Comparison of ENCODE assay signal across 16 mouse cellular contexts in genomic region chr9:22680484-22680883, GRCm38 (mm10).
DNase-seq lines count a peak whose midpoint lies in the region; ATAC-seq and TF ChIP-seq lines count a peak whose summit lies in the region.
"Had no signal": no experiment of that assay in that cellular context is flagged by ENCODE, and none has a peak within 500 bp of the region (broad histone marks: within the 10 kb centered on the region; RNA-seq: fewer than 3 reads in every experiment).

No protein-coding gene starts in this region.

- H3K4me1 ChIP-seq in hindbrain, postnatal 0 days (ENCODE audit: insufficient read depth, low read length) = no peaks in the 10 kb centered on the region
- H3K4me1 ChIP-seq in hindbrain, embryonic 16.5 days (ENCODE audit: control insufficient read depth, insufficient read depth, low read depth, low read length) = no peaks in the 10 kb centered on the region
- H3K4me1 ChIP-seq in testis, adult 2 months (ENCODE audit: control insufficient read depth, insufficient read depth, low read length) = peaks cover 2% of the 10 kb centered on the region; the same call in 1 of the 2 replicates
- H3K4me1 ChIP-seq: liver, embryonic 15.5 days; neural tube, embryonic 12.5 days had no signal

- peak; percentile 67; the same call in 1 of the 2 replicates for ATAC-seq in hindbrain, postnatal 0 days
- ATAC-seq in hindbrain, embryonic 16.5 days = no peak

- no peak overlapping the region for H3K4me3 ChIP-seq in hindbrain, postnatal 0 days (ENCODE audit: low read length)
- H3K4me3 ChIP-seq in hindbrain, embryonic 16.5 days (ENCODE audit: low read length) = no peak overlapping the region
- peak overlapping the region; percentile 77; the same call in 1 of the 2 replicates for H3K4me3 ChIP-seq in testis, adult 2 months (ENCODE audit: control insufficient read depth, low read depth, low read length)
- H3K4me3 ChIP-seq: forebrain, embryonic 10.5 days; heart, adult 2 months; liver, embryonic 15.5 days; midbrain, embryonic 10.5 days; neural tube, embryonic 12.5 days had no signal

- no peaks in the 10 kb centered on the region for H3K36me3 ChIP-seq in hindbrain, postnatal 0 days (ENCODE audit: insufficient read depth, low read length)
- no peaks in the 10 kb centered on the region for H3K36me3 ChIP-seq in hindbrain, embryonic 16.5 days (ENCODE audit: control insufficient read depth, insufficient read depth, low read length)
- H3K36me3 ChIP-seq in testis, adult 2 months (ENCODE audit: control insufficient read depth, insufficient read depth, low read length) = no peaks in the 10 kb centered on the region; the same call in none of the 2 replicates
- H3K36me3 ChIP-seq: forebrain, embryonic 10.5 days; liver, embryonic 15.5 days; midbrain, embryonic 10.5 days; neural tube, embryonic 12.5 days had no signal

- no peaks in the 10 kb centered on the region for H3K9me3 ChIP-seq in hindbrain, postnatal 0 days (ENCODE audit: low read length)
- no peaks in the 10 kb centered on the region for H3K9me3 ChIP-seq in hindbrain, embryonic 16.5 days (ENCODE audit: control insufficient read depth, low read length)
- H3K9me3 ChIP-seq: forebrain, embryonic 10.5 days; G1E; liver, embryonic 15.5 days; midbrain, embryonic 10.5 days; neural tube, embryonic 12.5 days had no signal

- H3K4me2 ChIP-seq in hindbrain, postnatal 0 days (ENCODE audit: low read depth, low read length) = no peak overlapping the region
- H3K4me2 ChIP-seq in hindbrain, embryonic 16.5 days (ENCODE audit: low read length) = no peak overlapping the region
- H3K4me2 ChIP-seq: liver, embryonic 15.5 days; neural tube, embryonic 12.5 days had no signal

- no peak for TF ChIP-seq POLR2A in testis, adult 2 months (IDR thresholded peaks at IDR 0.05; ENCODE audit: control insufficient read depth, low read depth, low read length)

- H3K9ac ChIP-seq in hindbrain, postnatal 0 days (replicated peaks; ENCODE audit: low read length) = no peak overlapping the region
- H3K9ac ChIP-seq in hindbrain, embryonic 16.5 days (ENCODE audit: low read depth, low read length) = no peak overlapping the region
- H3K9ac ChIP-seq: liver, embryonic 15.5 days; neural tube, embryonic 12.5 days had no signal

- TF ChIP-seq CTCF in hindbrain, postnatal 0 days (IDR thresholded peaks at IDR 0.05; ENCODE audit: low read depth) = no peak
- no peak for TF ChIP-seq CTCF in testis, adult 2 months (IDR thresholded peaks at IDR 0.05; ENCODE audit: control insufficient read depth, insufficient read depth, insufficient replicate concordance, low read depth, low read length)

- WGBS in hindbrain, postnatal 0 days = 47% methylated on average over 1 of the region's 1 CpGs
- 48% methylated on average over 1 of the region's 1 CpGs for whole genome bisulfite sequencing in hindbrain, embryonic 16.5 days

- H3K27ac ChIP-seq in hindbrain, postnatal 0 days = no peak overlapping the region
- H3K27ac ChIP-seq in hindbrain, embryonic 16.5 days (ENCODE audit: low read depth, low read length) = no peak overlapping the region
- no peak overlapping the region for H3K27ac ChIP-seq in testis, adult 2 months (ENCODE audit: control insufficient read depth, insufficient read depth, low read depth, low read length)
- H3K27ac ChIP-seq: forebrain, embryonic 10.5 days; heart, adult 2 months; liver, embryonic 15.5 days; midbrain, embryonic 10.5 days; neural tube, embryonic 12.5 days had no signal

- DNase-seq in adrenal gland, adult (ENCODE audit: inconsistent age in 2 of 2, low spot score in 1 of 2) = peak; percentile 53 to 88
- DNase-seq in adrenal gland, postnatal 4 days (ENCODE audit: low spot score in 2 of 2) = no peak
- DNase-seq in hindbrain, postnatal 0 days (ENCODE audit: low spot score) = peak; percentile 49
- no peak for DNase-seq in testis, postnatal 14 days (ENCODE audit: low spot score)
- DNase-seq in layer of hippocampus, postnatal 25 days (ENCODE audit: extremely low spot score in 1 of 2, low spot score in 1 of 2) = no peak
- no peak for DNase-seq in urinary bladder, postnatal 10 days (ENCODE audit: low spot score)
- DNase-seq: cerebellum, adult 8-10 months; kidney, postnatal 36 days had no signal

- H3K27me3 ChIP-seq in hindbrain, postnatal 0 days (ENCODE audit: insufficient read depth, low read length) = no peaks in the 10 kb centered on the region
- no peaks in the 10 kb centered on the region; the same call in 1 of the 2 replicates for H3K27me3 ChIP-seq in hindbrain, embryonic 16.5 days (replicated peaks; ENCODE audit: control insufficient read depth, insufficient read depth, low read length)
- H3K27me3 ChIP-seq in testis, adult 2 months (ENCODE audit: control insufficient read depth, insufficient read depth, low read length) = no peaks in the 10 kb centered on the region
- H3K27me3 ChIP-seq: liver, embryonic 15.5 days; neural tube, embryonic 12.5 days had no signal

Comparison
In these comparisons a context has a peak if more than half of its experiments do, and no peak if none do; other contexts are left out.
1. DNase-seq: peak in adrenal gland, adult (2 of 2) and hindbrain, postnatal 0 days (single experiment); none in adrenal gland, postnatal 4 days (0 of 2), testis, postnatal 14 days (single experiment), layer of hippocampus, postnatal 25 days (0 of 2) and urinary bladder, postnatal 10 days (single experiment).